Comparison of ENCODE assay signal across 18 mouse cellular contexts in genomic region chr14:60489111-60489510, GRCm38 (mm10).
DNase-seq lines count a peak whose midpoint lies in the region; TF ChIP-seq lines count a peak whose summit lies in the region.
"Had no signal": no experiment of that assay in that cellular context is flagged by ENCODE, and none has a peak within 500 bp of the region (broad histone marks: within the 10 kb centered on the region; RNA-seq: fewer than 3 reads in every experiment).

No protein-coding gene starts in this region.

- peak; percentile 12 to 13 for DNase-seq in cerebellum, postnatal 14 days
- no peak for DNase-seq in cerebellum, postnatal 25 days
- peak; percentile 54 for DNase-seq in kidney, adult 18-20 months
- no peak for DNase-seq in kidney, postnatal 4 days
- peak; percentile 80 for DNase-seq in kidney, adult 9 months
- DNase-seq in kidney, postnatal 25 days: peak; percentile 71 to 73
- no peak for DNase-seq in gastrocnemius, adult 2 months
- DNase-seq: adrenal gland, postnatal 10 days; cerebellum, adult 11 months; cerebellum, adult 8-10 months; forebrain, postnatal 0 days; gastrocnemius, postnatal 10 days; heart, adult 2 months had no signal

- intact Hi-C loops in gastrocnemius, adult 2 months (cut with DNase I): no loop called here

- no peak overlapping the region for H3K27ac ChIP-seq in gastrocnemius, adult 2 months
- H3K27ac ChIP-seq: embryonic facial prominence, embryonic 13.5 days; forebrain, embryonic 13.5 days; heart, adult 2 months; hindbrain, embryonic 10.5 days; hindbrain, embryonic 14.5 days had no signal

- no peak overlapping the region for H3K4me3 ChIP-seq in gastrocnemius, adult 2 months
- H3K4me3 ChIP-seq: embryonic facial prominence, embryonic 13.5 days; forebrain, embryonic 13.5 days; heart, adult 2 months; heart, embryonic 12.5 days; hindbrain, embryonic 10.5 days had no signal

- no peak for TF ChIP-seq CTCF in gastrocnemius, adult 2 months (IDR thresholded peaks at IDR 0.05)

Comparison
In these comparisons a context has a peak if more than half of its experiments do, and no peak if none do; other contexts are left out.
1. DNase-seq: peak in cerebellum, postnatal 14 days (2 of 2), kidney, adult 18-20 months (single experiment), kidney, adult 9 months (single experiment) and kidney, postnatal 25 days (2 of 2); none in cerebellum, postnatal 25 days (0 of 2), kidney, postnatal 4 days (0 of 2) and gastrocnemius, adult 2 months (single experiment).